Mouse (Mus musculus): ENCODE measurements around the gene Gm21882. TPM values are rescaled to one million over a fixed set of nuclear protein-coding genes. Genes with fewer than 3 reads are reported as not detected.
"Not testable (repeated sequence)": the region's sequence is repeated elsewhere in the genome, so short reads cannot be mapped to it uniquely, and the experiment has no call there.

Gm21882 gene
- not detected for polyA plus RNA-seq (2017; shearing (Covaris generic))

DNA sequence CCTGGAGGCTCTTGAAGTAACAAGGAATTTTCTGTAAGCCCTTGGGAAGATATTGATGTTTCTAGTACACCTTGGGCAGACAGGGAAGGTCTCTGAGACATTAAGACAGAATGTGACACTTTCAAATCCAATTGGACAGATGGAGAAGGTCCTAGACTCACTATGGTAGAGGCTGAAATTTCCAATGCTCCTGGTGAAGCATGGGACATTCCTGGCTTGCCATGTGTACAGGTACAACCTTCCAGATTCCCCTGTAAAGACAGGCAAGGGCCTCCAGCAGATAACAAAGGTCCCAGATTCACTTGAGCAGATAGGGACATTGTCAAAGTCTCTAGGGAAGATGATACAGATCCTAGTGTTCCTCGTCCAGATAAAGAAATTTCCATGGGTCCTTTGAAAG lies at the start of gene Gm21882:
TSS of gene Gm21882 (minus strand) at position 101 of the 400 bp plus-strand sequence.
- ATAC-seq = not testable (repeated sequence)

Other genes with a start within 250 kb of the Gm21882 start
- not detected for gene Gm21865, start 64.6 kb downstream of the Gm21882 start, polyA plus RNA-seq (2017; shearing (Covaris generic))

Data from inflammation-experienced regulatory T-cells, adult 6 months (primary cell).